Mouse (Mus musculus) lung, postnatal 0 days (tissue): ENCODE data around the gene Eva1a. TPM values are rescaled to one million over a fixed set of nuclear protein-coding genes. Genes with fewer than 3 reads are reported as not detected.

Source experiments
- ATAC-seq: fragments of 200-750 bp; cut with Nextera tagmentation; 2 replicates; pipeline ENCODE4 v1.8.0; 2017; ENCODE audit warnings: moderate library complexity
- DNase-seq: peaks from one replicate; pipeline ENCODE4 v3.0.0-alpha.2; 2016; ENCODE audit warnings: low spot score
- H3K27ac ChIP-seq: fragments of 300-500 bp; sonication (generic); 2 replicates; pipeline ENCODE4 v1.5.1; 2014; ENCODE audit warnings: antibody characterized with exemption, mild to moderate bottlenecking, low read length, mixed read lengths
- H3K27me3 ChIP-seq: fragments of 300-500 bp; sonication (generic); replicated peaks from 2 replicates; pipeline ENCODE4 v1.6.1; 2014; ENCODE audit warnings: low read length, mixed read lengths; ENCODE audit not compliant: insufficient read depth
- H3K36me3 ChIP-seq: fragments of 300-500 bp; sonication (generic); 2 replicates; pipeline ENCODE4 v1.6.1; 2014; ENCODE audit warnings: low read length, mixed read lengths; ENCODE audit not compliant: insufficient read depth
- H3K4me1 ChIP-seq: fragments of 300-500 bp; sonication (generic); 2 replicates; pipeline ENCODE4 v1.6.1; 2014; ENCODE audit warnings: antibody characterized with exemption, low read depth, low read length, mixed read lengths; ENCODE audit not compliant: insufficient read depth
- H3K4me2 ChIP-seq: fragments of 300-500 bp; sonication (generic); replicated peaks from 2 replicates; pipeline ENCODE4 v1.6.1; 2014; ENCODE audit warnings: low read depth, mild to moderate bottlenecking, low read length, moderate library complexity, mixed read lengths
- H3K4me3 ChIP-seq: fragments of 300-500 bp; sonication (generic); 2 replicates; pipeline ENCODE4 v1.5.1; 2014; ENCODE audit warnings: low read depth, low read length
- H3K9ac ChIP-seq: fragments of 300-500 bp; sonication (generic); replicated peaks from 2 replicates; pipeline ENCODE4 v1.6.1; 2014; ENCODE audit warnings: low read depth, mild to moderate bottlenecking
- H3K9me3 ChIP-seq: fragments of 300-500 bp; sonication (generic); 2 replicates; pipeline ENCODE4 v1.6.1; 2016; ENCODE audit warnings: low read length, mixed read lengths
- CTCF ChIP-seq: IDR thresholded peaks from 2 replicates; pipeline ENCODE4 v1.5.1; 2016; ENCODE audit warnings: antibody characterized with exemption, mild to moderate bottlenecking
- EP300 ChIP-seq: IDR thresholded peaks from 2 replicates; pipeline ENCODE4 v1.6.1; 2016; ENCODE audit warnings: antibody characterized with exemption, mild to moderate bottlenecking, control low read depth
- WGBS: fragments of 180-500 bp; shearing (Covaris S2); extraction: QIAGEN DNeasy Blood & Tissue Kit; methylation state at CpG from one replicate; pipeline ENCODE4 v1.1.7; 2014; 5-methylcytosine and 5-hydroxymethylcytosine counted together
- polyA plus RNA-seq: library from polyadenylated mRNA; unstranded; fragments of >200 nt; fragmentation: Nextera tagmentation; extraction: Ambion mirVana; gene quantifications from 2 replicates; pipeline ENCODE4 v1.2.1, GENCODE M21; 2015

The Eva1a gene
- polyA plus RNA-seq, 1 experiment from 2014 or later: 29.5 TPM

GRCm38 (mm10) chr6:82125134-82125533 is 84.3 kb downstream of the Eva1a start:
- ATAC-seq (peak; percentile 32; the same call in 1 of the 2 replicates), DNase-seq (peak; percentile 18)
- H3K27me3 ChIP-seq: no peaks in the 10 kb centered on the region
- WGBS: 84% methylated on average over 2 of the region's 2 CpGs
- no peak overlapping the region for H3K4me3 ChIP-seq
- H3K36me3 ChIP-seq: no peaks in the 10 kb centered on the region
- H3K4me2 ChIP-seq: no peak overlapping the region
- H3K9me3 ChIP-seq: no peaks in the 10 kb centered on the region
- no peak overlapping the region for H3K9ac ChIP-seq
- no peak overlapping the region for H3K27ac ChIP-seq
- H3K4me1 ChIP-seq: no peaks in the 10 kb centered on the region
- TF ChIP-seq CTCF (no peak), EP300 (no peak)

- H3K27ac ChIP-seq: no peak overlapping the region
- 38% methylated on average over 9 of the region's 9 CpGs for WGBS
These were observed 87.0 kb downstream of the Eva1a start for GRCm38 (mm10) chr6:82127827-82128226.

DNA sequence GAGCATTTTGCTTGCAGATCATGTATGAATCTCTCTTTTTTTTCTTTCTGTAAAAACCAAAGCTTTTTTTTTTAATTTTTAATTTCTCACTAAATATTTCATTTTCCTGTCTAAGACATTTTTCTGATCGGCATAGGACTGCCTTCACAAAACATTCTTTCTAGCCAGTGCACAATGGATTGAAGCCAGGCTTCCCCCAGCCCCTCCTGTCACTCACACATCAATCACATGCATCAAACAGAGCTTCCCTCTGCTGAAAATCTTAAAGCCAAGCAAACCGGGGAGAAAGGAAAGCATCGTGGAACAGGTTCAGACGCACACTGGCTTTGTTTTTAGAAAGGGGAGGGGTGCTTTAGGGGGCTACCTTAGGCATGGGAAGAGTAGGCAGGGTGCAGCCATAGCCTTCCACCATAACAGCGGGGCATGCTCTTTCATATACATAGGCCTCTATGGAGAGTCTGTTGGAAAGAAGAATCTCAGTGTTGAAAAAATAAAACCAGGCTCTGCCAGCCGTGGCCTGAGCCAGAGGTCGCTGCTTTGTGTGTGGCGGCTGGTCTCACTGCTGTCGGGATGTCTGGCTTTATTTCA is 88.9 kb downstream of the Eva1a start:
- WGBS: 51% methylated on average over 9 of the region's 9 CpGs
- Histone ChIP-seq H3K9me3 (no peaks in the 10 kb centered on the region), H3K4me1 (no peaks in the 10 kb centered on the region), H3K27me3 (no peaks in the 10 kb centered on the region), H3K36me3 (no peaks in the 10 kb centered on the region), H3K9ac (no peak overlapping the region), H3K4me2 (no peak overlapping the region), H3K27ac (no peak overlapping the region), H3K4me3 (no peak overlapping the region)
- ATAC-seq (no peak), DNase-seq (no peak)
- TF ChIP-seq EP300: no peak
- no peak for TF ChIP-seq CTCF

More at GRCm38 (mm10) chr6:82127827-82128226, 87.0 kb downstream of the Eva1a start:
- no peak for TF ChIP-seq EP300
- TF ChIP-seq CTCF: no peak
- Histone ChIP-seq H3K36me3 (no peaks in the 10 kb centered on the region), H3K27me3 (no peaks in the 10 kb centered on the region), H3K4me2 (no peak overlapping the region), H3K9me3 (no peaks in the 10 kb centered on the region), H3K9ac (no peak overlapping the region), H3K4me3 (no peak overlapping the region), H3K4me1 (no peaks in the 10 kb centered on the region)
- DNase-seq (no peak), ATAC-seq (peak; percentile 50)

DNA sequence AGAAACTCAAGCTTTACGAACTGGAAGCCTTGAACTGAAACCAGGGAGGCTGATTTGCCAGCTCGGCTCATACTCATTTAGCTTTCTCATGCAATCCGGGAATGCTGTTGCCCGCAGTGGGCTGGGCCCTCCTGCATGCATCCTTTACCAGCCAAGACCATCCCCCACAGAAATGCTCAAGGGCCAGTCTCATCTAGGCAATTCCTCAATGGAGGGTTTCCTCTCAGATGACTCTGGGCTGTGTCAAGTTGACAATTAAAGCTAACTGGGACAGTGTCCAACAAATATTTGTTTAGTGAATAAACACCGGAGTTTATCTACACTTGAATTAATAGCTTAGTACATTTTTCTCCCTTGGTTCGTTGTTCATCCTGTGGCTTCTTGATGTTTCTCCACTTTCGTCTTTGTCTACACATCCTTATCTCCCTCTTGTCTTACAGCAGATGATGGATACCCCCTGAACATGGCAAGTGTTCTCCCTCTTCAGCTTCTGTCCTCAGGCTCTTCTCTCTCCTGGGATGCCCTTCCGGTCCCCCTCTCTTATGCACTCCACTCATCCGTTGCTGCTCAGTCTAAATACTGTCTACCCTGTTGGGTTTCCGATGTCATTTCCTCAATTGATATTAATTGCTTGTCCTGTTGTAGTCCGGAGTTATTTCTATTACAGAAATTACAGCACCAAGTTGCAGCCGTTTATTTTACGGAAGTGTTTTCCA is 92.2 kb downstream of the Eva1a start:
- H3K27me3 ChIP-seq: no peaks in the 10 kb centered on the region
- H3K9me3 ChIP-seq: no peaks in the 10 kb centered on the region
- H3K36me3 ChIP-seq: no peaks in the 10 kb centered on the region
- H3K4me1 ChIP-seq: no peaks in the 10 kb centered on the region
- 23% methylated on average over 13 of the region's 13 CpGs for WGBS
- TF ChIP-seq CTCF (no peak), EP300 (no peak)
- H3K9ac ChIP-seq: no peak overlapping the region
- ATAC-seq (no peak), DNase-seq (no peak)
- H3K27ac ChIP-seq: no peak overlapping the region
- H3K4me2 ChIP-seq: no peak overlapping the region
- H3K4me3 ChIP-seq: no peak overlapping the region

GRCm38 (mm10) chr6:82133592-82133978 is 92.7 kb downstream of the Eva1a start:
- H3K4me1 ChIP-seq: no peaks in the 10 kb centered on the region
- WGBS: 63% methylated on average over 7 of the region's 7 CpGs

DNA sequence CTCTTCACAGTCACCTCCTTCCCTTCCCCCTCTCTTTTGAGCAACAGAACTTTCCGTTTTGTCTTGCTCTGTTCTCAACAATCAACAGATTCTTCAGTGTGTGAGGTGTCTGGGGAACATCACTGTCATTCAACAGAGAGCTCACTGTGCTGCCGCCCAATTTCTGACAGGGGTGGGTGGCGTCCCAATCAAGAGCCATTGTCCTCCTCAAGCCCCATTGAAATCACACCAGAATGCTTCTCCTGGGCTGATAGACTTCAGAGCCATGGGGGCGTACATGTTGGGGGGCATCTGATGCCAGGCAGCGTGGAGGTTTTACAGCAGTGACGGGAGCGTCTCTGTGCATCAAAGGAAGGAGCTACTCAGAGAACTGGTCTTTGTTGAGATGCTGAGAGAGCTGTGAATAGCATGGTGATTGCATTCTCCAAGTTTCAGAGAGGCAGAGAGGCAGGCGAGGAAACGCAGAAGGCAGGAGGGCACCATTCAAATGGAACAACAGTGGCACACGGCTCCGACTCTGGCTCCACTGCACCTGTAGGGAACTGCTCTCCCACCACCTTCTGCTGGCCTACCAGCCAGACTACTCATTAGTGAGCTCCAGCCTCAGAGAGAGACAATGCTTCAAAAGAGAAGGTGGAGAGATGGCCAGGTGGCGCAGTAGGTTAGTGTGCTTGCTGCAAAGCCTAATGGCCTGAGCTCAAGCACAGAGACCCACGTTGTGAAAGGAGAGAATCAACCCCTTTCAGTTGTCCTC is 95.3 kb downstream of the Eva1a start:
- no peak for TF ChIP-seq EP300
- no peak for TF ChIP-seq CTCF

More at GRCm38 (mm10) chr6:82133592-82133978, 92.7 kb downstream of the Eva1a start:
- H3K27me3 ChIP-seq: no peaks in the 10 kb centered on the region
- TF ChIP-seq EP300 (no peak), CTCF (no peak)
- no peak overlapping the region for H3K27ac ChIP-seq
- H3K9ac ChIP-seq: no peak overlapping the region
- no peak for DNase-seq
- H3K36me3 ChIP-seq: no peaks in the 10 kb centered on the region
- no peaks in the 10 kb centered on the region for H3K9me3 ChIP-seq
- no peak overlapping the region for H3K4me3 ChIP-seq
- no peak for ATAC-seq
- no peak overlapping the region for H3K4me2 ChIP-seq

More for the DNA sequence above, 95.3 kb downstream of the Eva1a start:
- Histone ChIP-seq H3K4me1 (no peaks in the 10 kb centered on the region), H3K27ac (no peak overlapping the region), H3K4me2 (no peak overlapping the region), H3K36me3 (no peaks in the 10 kb centered on the region), H3K27me3 (no peaks in the 10 kb centered on the region), H3K4me3 (no peak overlapping the region), H3K9me3 (no peaks in the 10 kb centered on the region), H3K9ac (no peak overlapping the region)
- ATAC-seq (no peak), DNase-seq (no peak)
- whole genome bisulfite sequencing: 82% methylated on average over 13 of the region's 13 CpGs

Other genes starting within 250 kb of the Eva1a start
- 2.5 and 3.2 TPM in 2 replicates for gene Gcfc2, start 117.4 kb upstream of the Eva1a start, polyA plus RNA-seq
- gene Mrpl19, start 75.1 kb upstream of the Eva1a start, polyA plus RNA-seq: 13.6 and 15.8 TPM in 2 replicates